ENCODE assay signal across 8 mouse cellular contexts in the genomic region with DNA sequence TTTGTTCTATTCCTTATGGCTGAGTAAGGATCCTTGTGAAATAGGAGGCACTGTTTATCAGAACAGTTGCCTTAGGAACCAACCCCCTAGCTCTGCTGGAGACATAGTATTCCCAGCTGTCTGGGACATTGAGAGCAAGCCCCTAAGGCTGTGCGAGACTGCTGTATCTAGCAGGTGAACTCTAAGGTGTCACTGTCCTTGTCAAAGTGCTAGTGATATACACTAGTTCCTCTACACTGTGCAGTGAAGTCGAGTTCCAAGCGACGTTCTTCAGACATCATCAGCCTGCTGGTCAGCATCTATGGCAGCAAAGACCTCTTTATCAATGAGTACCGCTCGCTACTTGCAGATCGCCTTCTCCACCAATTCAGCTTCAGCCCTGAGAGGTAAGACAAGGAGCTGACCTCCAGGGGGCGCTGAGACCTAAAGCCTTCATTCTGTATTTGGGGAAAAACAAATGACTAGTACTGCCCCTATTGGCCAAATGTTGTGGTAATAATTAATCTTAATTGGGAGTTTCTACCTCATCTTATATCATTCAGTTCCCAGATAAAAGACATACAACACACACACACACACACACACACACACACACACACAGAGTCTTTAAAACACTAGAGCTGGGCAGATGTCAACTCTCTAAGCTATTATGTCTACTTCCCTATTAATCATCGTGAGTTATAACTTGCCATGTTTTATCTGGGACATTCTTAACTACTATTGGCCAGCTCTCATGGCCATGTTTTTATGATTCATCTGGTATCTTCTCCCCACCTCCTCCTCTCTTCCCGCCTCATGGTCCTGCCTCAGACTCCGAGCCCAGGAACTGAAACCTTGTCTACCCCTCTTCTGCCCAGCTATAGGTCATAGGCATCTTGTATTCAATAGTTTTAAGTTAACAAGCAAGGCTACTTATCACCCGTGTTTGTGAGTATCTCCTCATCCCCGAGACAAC. TPM values are rescaled to one million over a fixed set of nuclear protein-coding genes. Genes with fewer than 3 reads are reported as not detected.
DNase-seq lines count a peak whose midpoint lies in the region; ATAC-seq and TF ChIP-seq lines count a peak whose summit lies in the region.

No protein-coding gene starts in this region.

- no peak overlapping the region for H3K4me3 ChIP-seq in E14TG2a.4 (replicated peaks; ENCODE audit: low read length)
- H3K4me3 ChIP-seq in forebrain, embryonic 12.5 days (replicated peaks) = no peak overlapping the region
- H3K4me3 ChIP-seq in kidney, adult 2 months (ENCODE audit: insufficient read depth, low read depth, low read length) = no peak overlapping the region
- no peak overlapping the region for H3K4me3 ChIP-seq in liver, embryonic 13.5 days (replicated peaks)

- no peak overlapping the region for H3K27ac ChIP-seq in forebrain, embryonic 12.5 days
- H3K27ac ChIP-seq in kidney, adult 2 months (ENCODE audit: insufficient read depth, low read depth, low read length) = no peak overlapping the region
- H3K27ac ChIP-seq in liver, embryonic 13.5 days = no peak overlapping the region

- no peak overlapping the region for H3K4me2 ChIP-seq in forebrain, embryonic 12.5 days
- no peak overlapping the region for H3K4me2 ChIP-seq in liver, embryonic 13.5 days

- no peaks in the 10 kb centered on the region for H3K27me3 ChIP-seq in E14TG2a.4 (ENCODE audit: insufficient read depth, low read length)
- no peaks in the 10 kb centered on the region for H3K27me3 ChIP-seq in forebrain, embryonic 12.5 days
- no peaks in the 10 kb centered on the region for H3K27me3 ChIP-seq in kidney, adult 2 months (replicated peaks; ENCODE audit: control insufficient read depth, insufficient read depth, low read length)
- no peaks in the 10 kb centered on the region for H3K27me3 ChIP-seq in liver, embryonic 13.5 days

- DNase-seq in 3T3-L1 (ENCODE audit: low read depth, low spot score) = peak; percentile 89
- DNase-seq in kidney, adult 2 months = peak; percentile 87
- peak; percentile 68 for DNase-seq in liver, embryonic 13.5 days
- peak; percentile 79 to 86 for DNase-seq in natural killer cell, adult 2 months (ENCODE audit: low spot score in 2 of 2)
- peak; percentile 63 to 70 for DNase-seq in thymus, postnatal 36 days

- TF ChIP-seq CTCF in E14TG2a.4 (conservative IDR thresholded peaks at IDR 0.05; ENCODE audit: low read length) = peak; percentile 79
- peak; percentile 84 for TF ChIP-seq CTCF in kidney, adult 2 months (conservative IDR thresholded peaks at IDR 0.05; ENCODE audit: insufficient read depth, insufficient read length, low read depth, low read length)

- WGBS in forebrain, embryonic 12.5 days = 58% methylated on average over 13 of the region's 13 CpGs
- WGBS in kidney, adult 2 months = 62% methylated on average over 13 of the region's 13 CpGs
- WGBS in liver, embryonic 13.5 days (ENCODE audit: insufficient replicate concordance) = 57% methylated on average over 13 of the region's 13 CpGs

- H3K4me1 ChIP-seq in E14TG2a.4 (replicated peaks; ENCODE audit: low read depth, low read length) = no peaks in the 10 kb centered on the region
- H3K4me1 ChIP-seq in forebrain, embryonic 12.5 days = peaks cover under 1% of the 10 kb centered on the region; the same call in 1 of the 2 replicates
- H3K4me1 ChIP-seq in kidney, adult 2 months (ENCODE audit: control insufficient read depth, insufficient read depth, low read length) = no peaks in the 10 kb centered on the region
- H3K4me1 ChIP-seq in liver, embryonic 13.5 days (replicated peaks) = no peaks in the 10 kb centered on the region

- ATAC-seq in cerebellum, adult (ENCODE audit: insufficient number of reproducible peaks, low FRiP score, low TSS enrichment) = 0 out of 2 replicates have a peak, but pooled peaks have one; percentile 61
- ATAC-seq in forebrain, embryonic 12.5 days (ENCODE audit: low FRiP score) = 0 out of 2 replicates have a peak, but pooled peaks have one; percentile 44
- ATAC-seq in liver, embryonic 13.5 days (ENCODE audit: low read depth) = peak; percentile 34; the same call in 1 of the 2 replicates

- TF ChIP-seq POLR2A in kidney, adult 2 months (IDR thresholded peaks at IDR 0.05; ENCODE audit: low read depth, low read length) = no peak

- H3K36me3 ChIP-seq in E14TG2a.4 (ENCODE audit: insufficient read depth, low read length) = peaks cover 98% of the 10 kb centered on the region
- H3K36me3 ChIP-seq in forebrain, embryonic 12.5 days (replicated peaks) = peaks cover 96% of the 10 kb centered on the region
- H3K36me3 ChIP-seq in kidney, adult 2 months (ENCODE audit: control insufficient read depth, insufficient read depth, low read length) = peaks cover 3% of the 10 kb centered on the region
- peaks cover 95% of the 10 kb centered on the region for H3K36me3 ChIP-seq in liver, embryonic 13.5 days

- H3K9me3 ChIP-seq in E14TG2a.4 (ENCODE audit: low read length) = no peaks in the 10 kb centered on the region
- H3K9me3 ChIP-seq in forebrain, embryonic 12.5 days = no peaks in the 10 kb centered on the region
- H3K9me3 ChIP-seq in liver, embryonic 13.5 days (replicated peaks) = no peaks in the 10 kb centered on the region

- no peak overlapping the region for H3K9ac ChIP-seq in forebrain, embryonic 12.5 days
- no peak overlapping the region for H3K9ac ChIP-seq in liver, embryonic 13.5 days

RNA-seq across cellular contexts. Expression of gene Anapc2, which starts 6.9 kb away (rescaled TPM):
- 134 and 141 TPM in 2 replicates for polyA plus RNA-seq in forebrain, embryonic 12.5 days (2016; fragmentation: Nextera tagmentation; extraction: Ambion mirVana)
- polyA plus RNA-seq in kidney, adult 2 months (2012; rRNA removed) = 82.6 and 92.3 TPM in 2 replicates
- 50.5 and 51.0 TPM in 2 replicates for polyA plus RNA-seq in liver, embryonic 13.5 days (2015; fragmentation: Nextera tagmentation; extraction: Ambion mirVana)

RNA-seq across cellular contexts. Expression of gene Ssna1, which starts 7.0 kb away (rescaled TPM):
- 207 and 224 TPM in 2 replicates for polyA plus RNA-seq in forebrain, embryonic 12.5 days (2016; fragmentation: Nextera tagmentation; extraction: Ambion mirVana)
- 46.2 and 48.8 TPM in 2 replicates for polyA plus RNA-seq in kidney, adult 2 months (2012; rRNA removed)
- 158 and 162 TPM in 2 replicates for polyA plus RNA-seq in liver, embryonic 13.5 days (2015; fragmentation: Nextera tagmentation; extraction: Ambion mirVana)

RNA-seq across cellular contexts. Expression of gene Tmem210, which starts 8.7 kb away (rescaled TPM):
- polyA plus RNA-seq in forebrain, embryonic 12.5 days (2016; fragmentation: Nextera tagmentation; extraction: Ambion mirVana) = not detected in 2 replicates
- not detected in 2 replicates for polyA plus RNA-seq in kidney, adult 2 months (2012; rRNA removed)
- polyA plus RNA-seq in liver, embryonic 13.5 days (2015; fragmentation: Nextera tagmentation; extraction: Ambion mirVana) = not detected in 2 replicates

RNA-seq across cellular contexts. Expression of gene Lrrc26, which starts 10.5 kb away (rescaled TPM):
- not detected in 2 replicates for polyA plus RNA-seq in forebrain, embryonic 12.5 days (2016; fragmentation: Nextera tagmentation; extraction: Ambion mirVana)
- polyA plus RNA-seq in kidney, adult 2 months (2012; rRNA removed) = 2.7 and 3.0 TPM in 2 replicates
- not detected in 2 replicates for polyA plus RNA-seq in liver, embryonic 13.5 days (2015; fragmentation: Nextera tagmentation; extraction: Ambion mirVana)

RNA-seq across cellular contexts. Expression of gene Tprn, which starts 16.8 kb away (rescaled TPM):
- polyA plus RNA-seq in forebrain, embryonic 12.5 days (2016; fragmentation: Nextera tagmentation; extraction: Ambion mirVana) = 9.3 and 10.0 TPM in 2 replicates
- 81.0 and 85.4 TPM in 2 replicates for polyA plus RNA-seq in kidney, adult 2 months (2012; rRNA removed)
- 5.6 and 6.1 TPM in 2 replicates for polyA plus RNA-seq in liver, embryonic 13.5 days (2015; fragmentation: Nextera tagmentation; extraction: Ambion mirVana)
